Mouse (Mus musculus): ENCODE data around the gene Pcolce2.

Pcolce2 gene

DNA sequence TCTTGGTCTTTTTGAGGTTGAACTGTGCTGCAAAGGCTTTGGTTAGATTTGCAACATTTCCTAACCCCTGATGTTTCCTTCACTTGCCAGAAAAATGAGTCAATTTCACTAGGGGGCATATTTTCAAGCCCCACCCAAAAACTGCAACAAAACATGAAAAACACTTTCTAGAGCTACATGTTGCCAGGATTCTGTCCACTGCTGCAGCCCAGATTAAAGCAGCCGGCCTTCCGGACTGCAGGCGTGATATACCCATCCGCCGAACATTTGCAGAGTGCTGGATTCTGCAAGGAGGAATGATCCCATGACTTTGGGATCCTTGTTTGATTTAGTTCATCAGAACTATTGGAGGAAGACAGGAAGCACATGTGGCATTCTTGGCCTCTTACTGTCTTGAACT lies 17.0 kb downstream of the Pcolce2 start:
- peak; percentile 33 to 37 for DNase-seq (ENCODE audit: low spot score in 2 of 2)

GRCm38 (mm10) chr9:95657941-95658340 lies 20.5 kb downstream of the Pcolce2 start:
- peak; percentile 54 to 70 for DNase-seq (ENCODE audit: low spot score in 2 of 2)

GRCm38 (mm10) chr9:95664290-95664989 lies 27.0 kb downstream of the Pcolce2 start:
- DNase-seq (ENCODE audit: low spot score in 2 of 2), result no peak

- peak; percentile 51 to 67 for DNase-seq (ENCODE audit: low spot score in 2 of 2)
These were observed 28.4 kb downstream of the Pcolce2 start for GRCm38 (mm10) chr9:95665835-95666234.

DNA sequence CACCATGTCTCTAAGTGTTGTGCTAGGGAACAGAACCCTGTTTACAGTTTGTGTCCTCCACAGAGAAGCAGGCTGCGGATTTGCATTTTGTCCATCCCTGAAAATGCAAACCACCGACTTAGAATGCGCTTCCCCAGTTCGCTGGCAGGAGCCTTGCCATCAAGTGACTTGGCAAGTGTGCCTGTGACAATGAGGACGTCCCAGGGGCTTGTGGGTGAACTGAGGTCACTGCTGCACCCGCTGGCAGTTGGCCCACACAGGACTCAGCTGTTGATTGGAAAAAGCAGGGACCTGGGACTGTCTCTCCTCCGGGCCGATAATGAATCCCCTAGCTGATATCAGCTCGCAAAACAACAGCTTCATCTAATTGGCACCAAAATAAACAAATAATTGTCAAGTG lies 30.4 kb downstream of the Pcolce2 start:
- DNase-seq (ENCODE audit: low spot score in 2 of 2), result peak; percentile 77 to 87

DNA sequence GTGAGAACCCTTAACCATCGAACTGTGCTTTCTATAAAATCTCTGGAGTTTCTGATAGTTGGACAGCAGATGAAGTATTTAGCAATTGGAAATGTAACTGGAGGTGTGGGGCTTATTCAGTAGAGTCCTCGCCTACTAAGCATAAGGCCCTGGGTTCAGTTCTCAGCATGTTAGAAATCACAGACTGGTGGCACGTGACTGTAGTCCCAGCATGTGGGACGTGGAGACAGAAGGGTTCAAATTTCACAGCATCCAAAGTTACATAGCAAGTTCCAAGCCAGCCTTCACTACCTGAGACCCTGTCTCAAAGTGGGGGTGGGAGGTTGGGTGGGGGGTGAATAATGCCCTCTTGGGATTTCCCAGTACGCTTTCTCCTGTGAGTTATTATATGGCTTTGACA lies 30.9 kb downstream of the Pcolce2 start:
- DNase-seq (ENCODE audit: low spot score in 2 of 2), result no peak

DNA sequence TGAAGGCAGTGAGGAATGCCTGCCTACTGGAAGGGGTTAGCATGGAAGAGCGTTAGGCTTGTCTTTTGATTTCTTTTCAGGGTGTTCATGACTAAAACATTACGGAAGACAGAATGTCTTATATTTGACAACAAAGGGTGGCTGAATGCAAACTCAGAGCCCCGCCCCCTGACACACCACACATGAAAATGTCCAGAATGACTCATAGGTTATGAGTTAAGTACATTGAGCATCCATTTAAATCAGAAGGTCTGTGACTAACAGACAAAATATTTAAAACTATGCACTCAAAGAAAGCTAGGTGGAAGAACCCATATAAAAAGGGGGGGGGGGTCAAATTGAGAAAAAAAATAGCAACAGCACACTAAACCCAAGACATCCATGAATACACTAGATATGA lies 34.9 kb downstream of the Pcolce2 start:
- DNase-seq (ENCODE audit: low spot score in 2 of 2), result no peak

DNA sequence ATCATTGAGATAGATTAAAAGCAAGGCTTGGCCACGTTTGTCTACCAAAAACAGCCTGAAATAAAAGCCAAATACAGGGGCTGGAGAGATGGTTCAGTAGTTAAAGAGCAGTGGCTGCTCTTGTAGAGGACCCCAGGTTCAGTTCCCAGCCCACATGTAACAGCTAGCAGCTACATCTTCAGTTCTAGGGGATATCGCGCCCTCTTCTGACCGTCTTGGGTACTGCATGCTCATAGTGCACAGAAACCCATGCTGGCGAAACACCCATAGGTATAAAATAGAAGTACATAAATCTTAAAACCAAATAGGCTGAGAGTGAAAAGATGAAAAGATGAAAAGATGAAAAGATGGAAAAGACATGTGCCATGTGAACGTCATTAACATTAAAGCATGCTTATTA lies 35.4 kb downstream of the Pcolce2 start:
- no peak for DNase-seq (ENCODE audit: low spot score in 2 of 2)

DNA sequence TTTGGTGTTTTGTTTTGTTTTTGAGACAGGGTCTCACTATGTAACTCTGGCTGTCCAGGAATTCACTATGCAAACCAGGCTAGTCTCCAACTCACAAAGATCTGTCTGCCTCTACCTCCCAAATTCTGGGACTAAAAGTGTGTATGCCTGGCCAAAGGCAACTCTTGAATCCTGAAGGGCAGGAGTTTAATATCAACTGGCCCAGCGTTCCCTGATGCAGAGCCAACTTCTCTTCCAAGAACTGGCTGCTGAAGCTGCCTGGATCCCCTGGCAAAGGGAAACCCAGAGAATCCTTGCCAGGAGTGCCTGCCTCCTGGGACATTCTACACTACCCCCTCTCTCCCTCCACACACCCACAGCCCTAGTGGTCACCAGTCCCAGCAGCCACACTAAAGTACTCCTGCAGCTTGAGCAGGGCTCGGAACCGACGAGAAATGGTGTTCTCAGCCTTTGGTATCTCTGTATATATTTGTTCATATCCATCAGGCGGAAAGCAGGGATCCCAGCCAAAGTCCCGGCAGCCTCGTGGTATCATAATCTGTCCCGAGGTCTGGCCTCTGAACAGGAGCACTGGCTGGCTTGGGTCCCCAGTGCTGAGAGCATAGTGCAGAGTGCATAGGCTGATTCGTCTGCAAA lies 37.8 kb downstream of the Pcolce2 start:
- peak; percentile 80 to 91 for DNase-seq (ENCODE audit: low spot score in 2 of 2)

GRCm38 (mm10) chr9:95676021-95676420 lies 38.6 kb downstream of the Pcolce2 start:
- no peak for DNase-seq (ENCODE audit: low spot score in 2 of 2)

DNA sequence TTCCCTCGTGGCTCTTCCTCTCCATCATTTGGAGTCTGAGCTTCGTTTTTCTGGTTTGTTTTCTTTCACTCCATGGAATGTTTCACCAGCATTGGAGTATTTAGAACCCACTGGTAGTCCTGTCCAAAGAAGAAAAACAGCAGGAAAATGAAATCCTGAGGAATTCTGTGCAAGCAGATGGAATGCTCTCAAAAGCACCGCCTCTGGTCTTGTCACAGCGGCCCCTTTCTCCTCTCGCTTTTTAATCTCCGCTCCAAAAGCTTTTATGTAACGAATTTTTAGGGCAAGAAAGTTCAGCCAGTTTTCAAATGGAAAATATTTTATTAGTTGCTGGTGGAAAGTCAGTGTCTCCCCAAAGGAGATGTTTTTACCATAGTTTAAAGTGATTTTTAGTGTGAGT lies 42.6 kb downstream of the Pcolce2 start:
- DNase-seq (ENCODE audit: low spot score in 2 of 2), result no peak

GRCm38 (mm10) chr9:95680691-95681090 lies 43.3 kb downstream of the Pcolce2 start:
- no peak for DNase-seq (ENCODE audit: low spot score in 2 of 2)

GRCm38 (mm10) chr9:95685660-95686440 lies 48.4 kb downstream of the Pcolce2 start:
- DNase-seq (ENCODE audit: low spot score in 2 of 2), result no peak

DNA sequence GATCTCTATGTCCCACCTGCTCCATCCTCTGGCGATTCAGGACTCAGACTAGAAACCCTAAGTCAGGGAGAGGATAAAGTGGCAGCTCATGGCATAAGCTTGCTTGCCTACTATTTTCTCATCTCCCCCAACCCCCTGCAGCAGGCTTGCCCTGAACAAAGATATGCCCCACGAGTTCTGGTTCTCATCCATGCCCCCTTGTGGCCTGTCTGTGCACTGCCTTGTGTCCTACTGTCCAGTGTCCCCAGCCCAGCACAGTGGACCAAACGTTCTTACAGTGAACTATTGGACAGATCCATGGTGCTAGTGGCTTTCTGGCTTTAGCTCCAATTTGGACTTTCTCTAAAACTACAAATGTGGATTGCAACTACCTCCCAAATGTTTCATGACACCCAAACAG lies 50.7 kb downstream of the Pcolce2 start:
- peak in 1 of 2 experiments; percentile 26 for DNase-seq (ENCODE audit: low spot score in 2 of 2)

GRCm38 (mm10) chr9:95692823-95693222 lies 55.4 kb downstream of the Pcolce2 start:
- no peak for DNase-seq (ENCODE audit: low spot score in 2 of 2)

- DNase-seq (ENCODE audit: low spot score in 2 of 2), result no peak
These were observed 56.2 kb downstream of the Pcolce2 start for GRCm38 (mm10) chr9:95693528-95694100.

DNA sequence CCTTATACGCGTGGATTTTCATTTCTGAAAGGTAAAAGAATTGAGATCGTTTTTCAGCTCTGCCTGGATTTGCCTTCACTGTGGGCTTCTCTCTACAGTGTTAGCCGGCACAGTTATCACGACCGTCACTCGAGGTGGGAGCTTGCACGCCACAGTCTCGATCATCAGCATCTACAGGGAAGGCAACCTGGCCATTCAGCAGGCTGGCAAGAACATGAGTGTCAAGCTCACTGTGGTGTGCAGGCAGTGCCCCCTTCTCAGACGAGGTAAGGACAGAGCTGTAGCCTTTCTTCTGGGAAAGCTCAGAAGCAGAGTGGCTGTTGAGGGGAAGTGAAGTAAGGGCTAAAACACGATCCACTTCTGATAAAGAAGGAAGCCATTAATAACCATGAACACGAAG lies 57.1 kb downstream of the Pcolce2 start:
- no peak for DNase-seq (ENCODE audit: low spot score in 2 of 2)

GRCm38 (mm10) chr9:95695023-95695422 lies 57.6 kb downstream of the Pcolce2 start:
- no peak for DNase-seq (ENCODE audit: low spot score in 2 of 2)

DNA sequence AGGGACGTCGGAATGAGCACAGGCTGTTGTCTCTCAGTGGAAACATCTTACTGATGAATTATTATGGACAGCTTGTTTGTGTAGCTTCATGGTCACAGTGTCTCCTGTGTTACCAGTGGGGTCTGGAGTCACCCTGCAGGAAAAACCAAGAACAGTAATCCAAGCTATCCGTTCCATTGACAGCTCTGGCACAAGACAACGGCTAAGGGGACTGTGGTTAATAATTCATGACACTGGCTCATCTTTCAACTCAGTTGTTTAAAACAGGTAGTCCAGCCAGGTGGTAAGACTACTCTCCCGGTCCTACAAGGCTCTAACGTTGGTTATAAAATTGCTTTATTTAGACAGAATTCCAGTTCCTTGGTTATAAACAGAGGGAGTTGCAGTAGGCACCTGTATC lies 59.2 kb downstream of the Pcolce2 start:
- no peak for DNase-seq (ENCODE audit: low spot score in 2 of 2)

- peak in 1 of 2 experiments; percentile 31 for DNase-seq (ENCODE audit: low spot score in 2 of 2)
These were observed 60.4 kb downstream of the Pcolce2 start for GRCm38 (mm10) chr9:95697808-95698207.

DNA sequence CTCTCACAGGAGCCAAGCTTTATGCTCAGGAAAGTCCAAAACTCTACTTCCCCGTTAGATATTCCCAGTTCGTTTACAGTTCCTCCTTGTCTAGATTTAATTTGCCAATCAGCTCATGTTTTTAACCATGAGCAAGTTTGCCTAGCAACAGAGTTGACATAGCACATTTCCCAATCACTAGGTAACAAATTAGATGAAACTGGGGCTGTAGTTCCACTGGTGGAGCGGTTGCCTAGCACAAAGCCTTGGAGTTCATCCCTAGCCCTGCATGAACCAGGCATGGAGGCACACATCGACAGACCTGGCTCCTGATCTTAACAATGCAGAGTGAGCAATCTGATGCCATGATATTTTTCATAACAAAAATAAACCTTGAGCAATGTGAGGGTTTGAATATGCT lies 61.9 kb downstream of the Pcolce2 start:
- no peak for DNase-seq (ENCODE audit: low spot score in 2 of 2)

GRCm38 (mm10) chr9:95704078-95704477 lies 66.7 kb downstream of the Pcolce2 start:
- no peak for DNase-seq (ENCODE audit: low spot score in 2 of 2)
